Mouse (Mus musculus): ENCODE results near the gene Hs3st1.

GRCm38 (mm10) chr5:39733750-39734443 is 21.4 kb downstream of the Hs3st1 start:
- TF ChIP-seq POLR2A (IDR thresholded peaks at IDR 0.05; ENCODE audit: borderline replicate concordance, low read depth, low read length) (no peak), CTCF (IDR thresholded peaks at IDR 0.05; ENCODE audit: low read depth, low read length) (no peak)
